Mouse (Mus musculus): ENCODE measurements at regions not wholly inside any gene's neighbourhood (a gene's known extent, or its start where the extent isn't known, plus 50 kb on each side); places are given as distances from the start of the nearest gene placed in this dataset.

DNA sequence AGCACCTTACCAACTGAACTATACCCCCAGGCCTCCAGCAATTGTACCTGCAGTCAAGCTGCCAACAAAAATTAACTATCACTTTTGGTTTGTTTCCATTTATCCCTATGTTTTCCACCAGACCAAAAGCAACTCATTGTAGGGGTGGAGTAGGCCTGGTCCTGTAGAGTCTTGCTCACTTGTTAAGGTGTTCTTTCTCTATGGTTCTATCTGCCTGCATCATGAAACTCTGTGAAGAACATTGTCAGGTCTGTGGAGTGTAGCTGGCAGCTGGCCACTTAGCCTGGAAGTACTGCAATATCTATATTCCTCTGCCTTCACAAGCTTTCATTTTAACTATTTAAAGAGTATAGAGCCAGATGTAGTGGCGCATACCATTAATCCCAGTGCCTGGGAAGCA, 149.6 kb upstream of the Map3k1 start:
- H3K27me3 ChIP-seq, result no peaks in the 10 kb centered on the region
- peak overlapping the region; percentile 85 for H3K27ac ChIP-seq
- DNase-seq (no peak), ATAC-seq (ENCODE audit: low read depth) (no peak)
- H3K9me3 ChIP-seq (replicated peaks), result no peaks in the 10 kb centered on the region
- H3K36me3 ChIP-seq, result no peaks in the 10 kb centered on the region
- peak overlapping the region; percentile 49; the same call in 1 of the 2 replicates for H3K9ac ChIP-seq
- 90% methylated on average over 1 of the region's 1 CpGs for WGBS (ENCODE audit: insufficient replicate concordance)
- no peak overlapping the region for H3K4me3 ChIP-seq (replicated peaks)
- H3K4me1 ChIP-seq (replicated peaks), result peaks cover 51% of the 10 kb centered on the region
- peak overlapping the region; percentile 27; the same call in 1 of the 2 replicates for H3K4me2 ChIP-seq

DNA sequence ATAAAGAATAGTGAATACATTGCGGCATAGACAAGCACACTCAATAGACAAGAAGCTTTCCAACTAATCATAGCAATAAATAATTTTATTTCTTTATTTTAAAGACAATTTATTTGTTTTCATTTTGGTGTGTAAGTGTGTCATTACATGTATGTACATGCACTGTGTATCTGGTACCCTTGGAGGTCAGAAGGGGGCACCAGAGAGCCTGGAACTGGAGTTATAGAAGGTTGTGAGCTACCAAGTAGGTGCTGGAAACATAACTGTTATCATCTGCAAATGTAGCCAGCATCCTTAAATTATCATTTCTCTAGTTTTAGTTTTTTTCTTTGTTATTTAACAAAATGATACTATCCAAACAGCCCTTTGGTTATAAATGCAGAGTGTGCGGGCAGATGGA, 151.2 kb upstream of the Map3k1 start:
- no peak overlapping the region for H3K4me2 ChIP-seq
- peaks cover 40% of the 10 kb centered on the region for H3K4me1 ChIP-seq (replicated peaks)
- H3K36me3 ChIP-seq, result no peaks in the 10 kb centered on the region
- DNase-seq, result no peak
- no peaks in the 10 kb centered on the region for H3K27me3 ChIP-seq
- H3K27ac ChIP-seq, result no peak overlapping the region
- no peak overlapping the region for H3K4me3 ChIP-seq (replicated peaks)
- H3K9me3 ChIP-seq (replicated peaks), result no peaks in the 10 kb centered on the region
- no peak overlapping the region for H3K9ac ChIP-seq
- WGBS (ENCODE audit: insufficient replicate concordance), result 96% methylated on average over 2 of the region's 2 CpGs
- ATAC-seq (ENCODE audit: low read depth), result no peak

DNA sequence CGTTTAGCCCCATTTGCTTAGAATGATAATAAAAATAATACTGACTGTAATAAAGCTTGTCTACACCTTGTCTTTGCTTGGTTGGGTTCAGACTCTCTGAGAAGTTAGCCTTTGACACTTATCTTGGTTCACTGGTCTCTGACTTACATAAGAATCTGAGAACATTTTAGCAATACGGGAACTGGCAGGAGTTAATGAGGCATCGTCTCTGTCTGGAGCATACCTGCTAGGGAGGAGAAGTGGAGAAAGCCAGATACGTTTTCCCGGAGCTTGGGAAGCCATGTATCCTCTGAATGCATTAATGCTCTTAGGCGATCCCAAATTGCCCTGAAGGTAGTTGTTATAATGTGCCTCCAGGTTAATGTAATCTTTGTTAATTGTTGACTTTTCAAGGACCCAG, 152.6 kb upstream of the Map3k1 start:
- peaks cover 26% of the 10 kb centered on the region for H3K4me1 ChIP-seq (replicated peaks)
- H3K4me2 ChIP-seq, result no peak overlapping the region
- DNase-seq (no peak), ATAC-seq (ENCODE audit: low read depth) (no peak)
- no peak overlapping the region for H3K27ac ChIP-seq
- H3K4me3 ChIP-seq (replicated peaks), result no peak overlapping the region
- no peaks in the 10 kb centered on the region for H3K36me3 ChIP-seq
- 77% methylated on average over 6 of the region's 6 CpGs for WGBS (ENCODE audit: insufficient replicate concordance)
- no peak overlapping the region for H3K9ac ChIP-seq
- 0 out of 2 replicates have a peak, but pooled peaks cover 5% of the 10 kb centered on the region for H3K27me3 ChIP-seq
- no peaks in the 10 kb centered on the region for H3K9me3 ChIP-seq (replicated peaks)

DNA sequence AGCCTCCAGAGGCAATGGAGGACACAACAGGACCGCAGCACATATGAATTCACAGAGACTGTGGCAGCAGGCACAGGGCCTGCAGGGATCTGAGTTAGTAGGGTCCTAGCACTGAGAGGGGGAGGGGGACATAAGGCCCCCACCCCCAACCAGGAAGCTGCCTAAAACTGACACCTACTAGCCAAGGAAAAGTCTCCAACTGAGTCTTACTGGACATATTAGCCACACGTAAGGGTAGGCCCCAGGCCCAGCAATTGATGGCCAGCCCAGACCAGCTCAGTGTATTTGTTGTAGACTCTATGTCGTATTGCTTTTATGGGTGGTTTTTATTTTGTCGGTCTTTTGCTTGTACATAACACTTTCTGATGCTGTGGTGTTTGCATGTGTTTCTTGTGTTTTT, 153.4 kb upstream of the Map3k1 start:
- Histone ChIP-seq H3K4me3 (replicated peaks) (no peak overlapping the region), H3K27me3 (0 out of 2 replicates have a peak, but pooled peaks cover 5% of the 10 kb centered on the region), H3K9ac (no peak overlapping the region), H3K36me3 (no peaks in the 10 kb centered on the region), H3K4me1 (replicated peaks) (peaks cover 21% of the 10 kb centered on the region), H3K27ac (no peak overlapping the region), H3K9me3 (replicated peaks) (no peaks in the 10 kb centered on the region), H3K4me2 (no peak overlapping the region)
- 82% methylated on average over 4 of the region's 4 CpGs for WGBS (ENCODE audit: insufficient replicate concordance)
- ATAC-seq (ENCODE audit: low read depth), result no peak
- no peak for DNase-seq

DNA sequence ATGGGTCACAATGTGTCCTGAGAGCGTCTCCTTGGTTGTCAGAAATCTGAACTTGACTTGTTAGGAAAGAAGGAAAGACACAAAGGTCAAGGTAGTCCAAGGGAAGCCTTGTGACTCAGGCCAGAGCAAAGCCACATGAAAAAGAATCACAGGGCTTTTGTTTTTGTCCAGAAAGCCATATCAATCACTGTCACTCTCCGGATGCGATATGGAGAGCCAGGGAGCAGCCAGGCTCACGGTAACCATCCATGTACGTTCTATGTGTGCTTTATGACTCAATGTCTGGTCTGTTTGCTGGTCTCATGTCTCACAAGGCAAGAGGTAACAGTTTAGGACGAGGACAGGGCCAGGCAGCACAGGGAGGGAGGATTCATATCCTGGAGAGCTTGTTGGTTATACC, 157.3 kb upstream of the Map3k1 start:
- Histone ChIP-seq H3K4me2 (no peak overlapping the region), H3K9me3 (replicated peaks) (no peaks in the 10 kb centered on the region), H3K4me1 (replicated peaks) (peaks cover 15% of the 10 kb centered on the region; the same call in 1 of the 2 replicates), H3K9ac (no peak overlapping the region), H3K27ac (no peak overlapping the region), H3K4me3 (replicated peaks) (no peak overlapping the region), H3K36me3 (no peaks in the 10 kb centered on the region), H3K27me3 (peaks cover 24% of the 10 kb centered on the region)
- WGBS (ENCODE audit: insufficient replicate concordance), result 64% methylated on average over 6 of the region's 6 CpGs
- DNase-seq, result no peak
- no peak for ATAC-seq (ENCODE audit: low read depth)

DNA sequence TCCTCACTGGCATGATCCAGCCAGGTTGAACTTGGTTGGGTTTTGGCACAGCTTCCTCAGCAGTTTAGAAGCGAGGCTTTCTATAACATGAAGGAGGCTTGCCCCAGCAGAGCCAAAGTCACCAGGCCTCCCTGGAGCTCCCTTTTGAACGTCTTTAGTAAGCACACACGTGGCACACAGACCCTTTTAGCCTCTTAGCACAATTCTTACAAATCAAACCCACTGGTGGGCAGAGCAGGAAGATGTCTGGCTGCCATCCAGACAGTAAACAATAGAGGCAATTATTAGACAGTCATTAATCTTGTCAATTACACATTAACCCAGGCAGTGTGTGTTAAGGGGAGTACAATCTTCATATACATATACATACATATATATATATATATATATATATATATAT, 157.8 kb upstream of the Map3k1 start:
- 39% methylated on average over 3 of the region's 3 CpGs for WGBS (ENCODE audit: insufficient replicate concordance)
- H3K27ac ChIP-seq, result no peak overlapping the region
- H3K4me3 ChIP-seq (replicated peaks), result no peak overlapping the region
- H3K4me2 ChIP-seq, result no peak overlapping the region
- ATAC-seq (ENCODE audit: low read depth) (no peak), DNase-seq (no peak)
- H3K36me3 ChIP-seq, result no peaks in the 10 kb centered on the region
- no peaks in the 10 kb centered on the region for H3K9me3 ChIP-seq (replicated peaks)
- H3K27me3 ChIP-seq, result peaks cover 24% of the 10 kb centered on the region
- H3K9ac ChIP-seq, result no peak overlapping the region
- H3K4me1 ChIP-seq (replicated peaks), result peaks cover 15% of the 10 kb centered on the region; the same call in 1 of the 2 replicates

DNA sequence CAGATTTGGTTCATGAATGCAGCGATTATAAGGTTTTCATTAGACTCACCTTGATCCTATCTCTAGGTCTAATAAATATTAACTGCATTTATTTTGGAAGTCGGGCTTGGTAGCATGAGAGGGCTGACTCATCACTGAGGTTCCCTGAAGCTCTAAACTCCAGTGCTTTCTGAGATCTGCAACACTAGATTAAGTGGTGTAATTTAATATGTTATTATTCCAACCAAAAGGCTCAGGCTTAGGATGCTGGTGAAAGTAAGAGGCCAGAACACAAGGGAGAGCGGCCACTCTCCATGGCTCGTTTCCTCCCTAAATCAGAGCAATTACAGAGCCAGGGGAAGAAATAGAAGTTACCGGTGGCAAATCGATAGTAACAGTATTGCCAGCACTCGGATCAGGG, 159.4 kb upstream of the Map3k1 start:
- 66% methylated on average over 7 of the region's 7 CpGs for whole genome bisulfite sequencing (ENCODE audit: insufficient replicate concordance)
- Histone ChIP-seq H3K9ac (no peak overlapping the region), H3K36me3 (no peaks in the 10 kb centered on the region), H3K4me2 (no peak overlapping the region), H3K27ac (peak overlapping the region; percentile 0; the same call in 1 of the 2 replicates), H3K4me1 (replicated peaks) (peaks cover 15% of the 10 kb centered on the region; the same call in 1 of the 2 replicates), H3K27me3 (peaks cover 24% of the 10 kb centered on the region), H3K4me3 (replicated peaks) (no peak overlapping the region), H3K9me3 (replicated peaks) (no peaks in the 10 kb centered on the region)
- DNase-seq (no peak), ATAC-seq (ENCODE audit: low read depth) (no peak)

DNA sequence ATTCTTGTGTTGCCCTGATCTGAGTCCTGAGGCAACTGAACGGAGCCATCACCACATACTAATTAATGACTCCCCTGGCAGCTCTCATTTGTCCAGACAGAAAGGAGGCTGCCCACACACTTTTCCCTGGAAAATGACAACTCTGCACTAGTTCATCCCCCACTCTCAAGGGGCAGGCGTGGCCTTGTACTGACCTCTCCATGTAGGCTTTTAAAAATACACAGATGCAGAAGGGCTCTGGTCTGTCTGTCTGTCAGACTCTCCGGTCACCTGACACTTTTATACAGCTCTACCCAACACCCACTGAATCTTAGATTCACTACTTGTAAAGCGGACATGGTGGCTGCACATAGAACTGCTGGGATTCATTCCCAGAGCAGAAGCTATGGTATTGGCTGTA, 165.5 kb upstream of the Map3k1 start:
- DNase-seq (no peak), ATAC-seq (ENCODE audit: low read depth) (no peak)
- peaks cover 8% of the 10 kb centered on the region for H3K4me1 ChIP-seq (replicated peaks)
- WGBS (ENCODE audit: insufficient replicate concordance), result 73% methylated on average over 4 of the region's 4 CpGs
- no peak overlapping the region for H3K4me3 ChIP-seq (replicated peaks)
- H3K4me2 ChIP-seq, result no peak overlapping the region
- H3K27ac ChIP-seq, result no peak overlapping the region
- H3K36me3 ChIP-seq, result no peaks in the 10 kb centered on the region
- H3K9ac ChIP-seq, result no peak overlapping the region
- H3K27me3 ChIP-seq, result peaks cover 3% of the 10 kb centered on the region; the same call in 1 of the 2 replicates
- no peaks in the 10 kb centered on the region for H3K9me3 ChIP-seq (replicated peaks)

DNA sequence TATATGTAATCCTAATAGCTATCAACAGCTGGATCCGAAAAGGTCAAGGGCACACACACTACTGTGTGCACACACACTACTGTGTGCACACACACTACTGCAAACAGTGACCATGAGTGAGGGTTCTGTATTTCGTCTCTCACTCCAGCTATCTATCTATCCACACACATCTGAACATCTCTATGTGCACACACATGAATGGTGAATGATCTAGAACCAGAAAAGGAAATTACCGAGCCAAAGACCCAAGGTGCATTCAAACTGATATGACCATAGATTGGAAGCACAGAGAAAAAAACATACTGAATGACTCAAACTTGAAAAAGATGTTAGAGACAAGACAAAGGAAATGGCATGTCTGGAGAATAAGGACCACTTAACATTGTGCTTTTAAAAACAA, 166.8 kb upstream of the Map3k1 start:
- Histone ChIP-seq H3K36me3 (no peaks in the 10 kb centered on the region), H3K4me1 (replicated peaks) (peaks cover 12% of the 10 kb centered on the region), H3K9me3 (replicated peaks) (no peaks in the 10 kb centered on the region), H3K4me3 (replicated peaks) (no peak overlapping the region), H3K27me3 (peaks cover 3% of the 10 kb centered on the region; the same call in 1 of the 2 replicates), H3K4me2 (no peak overlapping the region), H3K27ac (no peak overlapping the region), H3K9ac (no peak overlapping the region)
- DNase-seq (no peak), ATAC-seq (ENCODE audit: low read depth) (0 out of 2 replicates have a peak, but pooled peaks have one; percentile 31)
- 44% methylated on average over 3 of the region's 3 CpGs for WGBS (ENCODE audit: insufficient replicate concordance)

DNA sequence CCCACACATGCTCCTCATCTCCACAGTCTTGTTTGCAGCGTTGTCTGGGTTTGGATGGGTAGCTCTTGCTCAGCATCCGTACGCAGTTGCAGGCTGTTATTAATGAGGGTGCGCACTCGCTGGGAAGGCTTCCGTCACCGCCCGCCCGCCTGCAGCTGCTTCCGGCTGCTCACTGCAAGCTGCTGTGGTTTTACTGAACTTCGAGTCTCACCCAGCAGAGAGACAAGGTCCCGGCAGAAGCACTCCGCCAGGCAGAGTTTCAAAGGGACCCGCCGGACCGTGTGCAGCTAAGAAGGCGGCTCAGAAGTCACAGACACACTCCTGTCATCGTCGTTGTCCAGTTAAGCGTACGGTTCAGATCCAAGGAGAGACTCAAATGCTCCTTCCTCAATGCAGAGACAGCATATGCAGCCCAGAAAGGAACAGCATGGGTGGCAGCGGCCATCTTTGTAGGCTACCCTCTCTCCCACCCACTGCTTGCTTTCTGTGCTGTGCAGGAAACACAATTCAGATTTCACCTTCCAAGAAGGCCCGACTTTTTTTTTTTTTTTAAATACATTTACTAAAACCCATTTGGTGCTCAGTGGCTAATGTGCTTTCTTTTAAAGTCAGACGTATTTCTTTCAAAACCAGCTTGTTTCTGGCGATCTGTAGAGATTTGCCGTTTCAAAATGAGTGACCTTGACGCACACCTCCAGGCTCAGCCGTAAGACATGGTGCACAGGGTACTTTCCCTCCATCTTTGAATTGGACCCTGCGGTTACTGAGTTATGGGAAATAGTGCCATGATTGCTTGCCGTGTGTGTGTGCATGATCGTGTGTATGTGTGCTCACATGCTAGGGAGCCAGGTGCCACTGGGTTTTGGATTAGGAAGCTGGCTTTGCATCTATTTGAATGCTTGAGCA, 169.2 kb upstream of the Map3k1 start:
- no peak overlapping the region for H3K4me3 ChIP-seq (replicated peaks)
- peaks cover 3% of the 10 kb centered on the region; the same call in 1 of the 2 replicates for H3K27me3 ChIP-seq
- H3K4me2 ChIP-seq, result peak overlapping the region; percentile 3; the same call in 1 of the 2 replicates
- no peak for DNase-seq
- H3K9ac ChIP-seq, result no peak overlapping the region
- H3K36me3 ChIP-seq, result no peaks in the 10 kb centered on the region
- peaks cover 15% of the 10 kb centered on the region for H3K4me1 ChIP-seq (replicated peaks)
- no peaks in the 10 kb centered on the region for H3K9me3 ChIP-seq (replicated peaks)
- ATAC-seq (ENCODE audit: low read depth), result no peak
- H3K27ac ChIP-seq, result no peak overlapping the region
- WGBS (ENCODE audit: insufficient replicate concordance), result 69% methylated on average over 31 of the region's 31 CpGs

DNA sequence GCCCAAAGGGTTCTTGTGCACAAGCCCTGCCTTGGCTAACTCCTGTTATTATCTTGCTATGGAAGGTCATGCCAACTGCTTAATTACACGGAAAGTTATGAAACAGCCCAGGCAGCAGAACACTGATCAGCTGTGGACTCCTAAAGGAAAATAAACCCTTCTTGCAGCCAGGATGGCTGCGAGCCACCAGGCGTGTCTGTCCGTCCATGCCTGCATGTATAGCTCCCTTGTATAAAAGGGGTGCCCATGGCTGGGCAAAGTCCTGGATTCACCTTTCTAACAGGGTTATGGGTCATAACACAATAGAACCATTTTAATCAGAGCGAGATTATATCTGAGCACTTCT, 169.9 kb upstream of the Map3k1 start:
- H3K4me2 ChIP-seq, result no peak overlapping the region
- H3K27ac ChIP-seq, result no peak overlapping the region

More for the DNA sequence above, 169.9 kb upstream of the Map3k1 start:
- no peak overlapping the region for H3K9ac ChIP-seq
- H3K9me3 ChIP-seq (replicated peaks), result no peaks in the 10 kb centered on the region
- no peak overlapping the region for H3K4me3 ChIP-seq (replicated peaks)
- H3K27me3 ChIP-seq, result peaks cover 3% of the 10 kb centered on the region; the same call in 1 of the 2 replicates
- no peaks in the 10 kb centered on the region for H3K36me3 ChIP-seq
- peaks cover 21% of the 10 kb centered on the region for H3K4me1 ChIP-seq (replicated peaks)
- 78% methylated on average over 5 of the region's 5 CpGs for WGBS (ENCODE audit: insufficient replicate concordance)
- DNase-seq (no peak), ATAC-seq (ENCODE audit: low read depth) (no peak)

Measured in liver, embryonic 13.5 days (tissue).